Mouse (Mus musculus) embryonic facial prominence, embryonic 13.5 days (tissue): Measurements from ENCODE around the gene Nodal. TPM values are rescaled to one million over a fixed set of nuclear protein-coding genes. Genes with fewer than 3 reads are reported as not detected.

ENCODE experiments used
- ATAC-seq: fragments of 200-750 bp; cut with Nextera tagmentation; 2 replicates; pipeline ENCODE4 v1.8.0; 2017; ENCODE audit warnings: low read depth; ENCODE audit not compliant: insufficient number of reproducible peaks, insufficient read depth, low FRiP score, low TSS enrichment
- H3K27ac ChIP-seq: fragments of 300-500 bp; sonication (generic); 2 replicates; pipeline ENCODE4 v1.5.1; 2015; ENCODE audit warnings: moderate library complexity, mild to moderate bottlenecking, inconsistent platforms
- H3K27me3 ChIP-seq: fragments of 300-500 bp; sonication (generic); 2 replicates; pipeline ENCODE4 v1.6.1; 2015; ENCODE audit warnings: mild to moderate bottlenecking, inconsistent platforms
- H3K36me3 ChIP-seq: fragments of 300-500 bp; sonication (generic); 2 replicates; pipeline ENCODE4 v1.6.1; 2015; ENCODE audit warnings: mild to moderate bottlenecking, inconsistent platforms
- H3K4me1 ChIP-seq: fragments of 300-500 bp; sonication (generic); 2 replicates; pipeline ENCODE4 v1.6.1; 2015; ENCODE audit warnings: inconsistent platforms
- H3K4me2 ChIP-seq: fragments of 300-500 bp; sonication (generic); 2 replicates; pipeline ENCODE4 v1.6.1; 2015; ENCODE audit warnings: moderate library complexity, mild to moderate bottlenecking, inconsistent platforms
- H3K4me3 ChIP-seq: fragments of 300-500 bp; sonication (generic); 2 replicates; pipeline ENCODE4 v1.5.1; 2015; ENCODE audit warnings: mild to moderate bottlenecking, inconsistent platforms
- H3K9ac ChIP-seq: fragments of 300-500 bp; sonication (generic); 2 replicates; pipeline ENCODE4 v1.6.1; 2015; ENCODE audit warnings: mild to moderate bottlenecking, inconsistent platforms
- H3K9me3 ChIP-seq: fragments of 300-500 bp; sonication (generic); 2 replicates; pipeline ENCODE4 v1.6.1; 2016; ENCODE audit warnings: inconsistent platforms
- WGBS: fragments of 180-500 bp; shearing (Covaris S2); methylation state at CpG from one replicate; pipeline ENCODE4 v1.1.7; 2015; ENCODE audit warnings: mixed read lengths; 5-methylcytosine and 5-hydroxymethylcytosine counted together
- polyA plus RNA-seq: library from polyadenylated mRNA; unstranded; fragments of >200 nt; fragmentation: Nextera tagmentation; extraction: Ambion mirVana; gene quantifications from 2 replicates; pipeline ENCODE4 v1.2.1, GENCODE M21; 2015

The Nodal gene
- polyA plus RNA-seq, 1 experiment from 2014 or later, result 0.15 TPM

- ATAC-seq, result no peak
- H3K27me3 ChIP-seq, result peaks cover 61% of the 10 kb centered on the region
These were observed 544 bp downstream of the Nodal start for GRCm38 (mm10) chr10:61418131-61418900.

DNA sequence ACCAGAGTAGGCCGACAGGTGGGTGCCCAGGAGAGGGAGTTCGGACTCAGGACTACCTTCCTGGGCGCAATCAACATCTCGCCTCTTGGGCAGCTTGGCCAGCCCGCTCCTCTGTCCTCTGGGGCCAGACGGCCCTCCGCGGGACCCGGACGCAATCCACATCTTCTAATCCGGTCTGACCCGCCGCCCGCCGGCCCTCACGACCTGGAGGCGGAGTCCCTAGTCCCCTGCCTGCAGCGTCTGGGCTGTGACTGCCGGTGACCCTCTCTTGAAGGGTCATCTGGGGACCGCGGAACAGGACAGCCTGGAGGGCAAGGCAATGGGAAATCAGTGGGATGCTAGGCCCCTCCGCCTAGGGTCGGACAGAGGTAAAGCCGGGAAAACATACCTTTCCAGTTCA is 1.4 kb downstream of the Nodal start:
- 6% methylated on average over 23 of the region's 24 CpGs for WGBS
- Histone ChIP-seq H3K9ac (no peak overlapping the region), H3K36me3 (no peaks in the 10 kb centered on the region), H3K27ac (no peak overlapping the region), H3K27me3 (peaks cover 61% of the 10 kb centered on the region), H3K4me2 (peak overlapping the region; percentile 85; the same call in 1 of the 2 replicates), H3K9me3 (no peaks in the 10 kb centered on the region), H3K4me3 (no peak overlapping the region), H3K4me1 (peaks cover 13% of the 10 kb centered on the region)
- no peak for ATAC-seq

More at GRCm38 (mm10) chr10:61418131-61418900, 544 bp downstream of the Nodal start:
- Histone ChIP-seq H3K4me2 (peak overlapping the region; percentile 85), H3K36me3 (no peaks in the 10 kb centered on the region), H3K4me3 (peak overlapping the region; percentile 48), H3K9me3 (no peaks in the 10 kb centered on the region), H3K4me1 (peaks cover 11% of the 10 kb centered on the region), H3K27ac (no peak overlapping the region), H3K9ac (peak overlapping the region; percentile 67)
- WGBS, result 2% methylated on average over 50 of the region's 50 CpGs

GRCm38 (mm10) chr10:61420011-61420410 is 2.2 kb downstream of the Nodal start:
- Histone ChIP-seq H3K4me3 (no peak overlapping the region), H3K9me3 (no peaks in the 10 kb centered on the region), H3K9ac (no peak overlapping the region), H3K4me2 (no peak overlapping the region), H3K27ac (no peak overlapping the region), H3K4me1 (peaks cover 22% of the 10 kb centered on the region), H3K27me3 (peaks cover 58% of the 10 kb centered on the region), H3K36me3 (no peaks in the 10 kb centered on the region)
- no peak for ATAC-seq
- WGBS, result 74% methylated on average over 4 of the region's 4 CpGs

GRCm38 (mm10) chr10:61422861-61423260 is 5.1 kb downstream of the Nodal start:
- no peak for ATAC-seq
- Histone ChIP-seq H3K9me3 (no peaks in the 10 kb centered on the region), H3K4me3 (no peak overlapping the region), H3K36me3 (no peaks in the 10 kb centered on the region), H3K27ac (no peak overlapping the region), H3K4me1 (peaks cover 23% of the 10 kb centered on the region), H3K4me2 (no peak overlapping the region), H3K27me3 (peaks cover 35% of the 10 kb centered on the region), H3K9ac (no peak overlapping the region)
- 80% methylated on average over 12 of the region's 12 CpGs for WGBS

DNA sequence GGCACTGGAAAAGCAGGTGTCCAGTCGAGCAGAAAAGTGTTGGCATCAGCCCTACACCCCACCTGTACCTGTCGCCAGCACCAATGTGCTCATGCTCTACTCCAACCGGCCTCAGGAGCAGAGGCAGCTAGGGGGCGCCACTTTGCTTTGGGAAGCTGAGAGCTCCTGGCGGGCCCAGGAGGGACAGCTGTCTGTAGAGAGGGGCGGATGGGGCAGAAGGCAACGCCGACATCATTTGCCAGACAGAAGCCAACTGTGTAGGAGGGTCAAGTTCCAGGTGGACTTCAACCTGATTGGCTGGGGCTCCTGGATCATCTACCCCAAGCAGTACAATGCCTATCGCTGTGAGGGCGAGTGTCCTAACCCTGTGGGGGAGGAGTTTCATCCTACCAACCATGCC is 5.5 kb downstream of the Nodal start:
- H3K27ac ChIP-seq, result no peak overlapping the region
- no peaks in the 10 kb centered on the region for H3K9me3 ChIP-seq
- no peak overlapping the region for H3K4me2 ChIP-seq
- WGBS, result 30% methylated on average over 10 of the region's 10 CpGs
- H3K9ac ChIP-seq, result no peak overlapping the region
- H3K36me3 ChIP-seq, result no peaks in the 10 kb centered on the region
- no peak for ATAC-seq
- peaks cover 30% of the 10 kb centered on the region for H3K27me3 ChIP-seq
- peaks cover 20% of the 10 kb centered on the region for H3K4me1 ChIP-seq
- no peak overlapping the region for H3K4me3 ChIP-seq

DNA sequence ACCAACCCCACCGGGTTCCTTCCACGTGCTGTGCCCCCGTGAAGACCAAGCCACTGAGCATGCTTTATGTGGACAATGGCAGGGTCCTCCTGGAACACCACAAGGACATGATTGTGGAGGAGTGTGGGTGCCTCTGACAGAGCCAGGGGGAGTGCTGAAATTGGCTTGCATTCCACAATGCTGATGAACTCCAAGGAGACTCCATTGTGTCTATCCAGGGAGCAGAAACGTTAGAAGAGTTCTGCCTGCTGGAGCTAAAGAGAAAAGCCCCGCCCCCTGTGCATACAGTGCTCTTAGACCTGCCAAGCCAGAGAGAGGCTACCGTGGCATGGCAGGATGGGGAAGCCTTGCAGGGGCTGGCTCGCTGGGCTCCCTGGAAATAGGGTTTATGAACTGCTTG is 6.7 kb downstream of the Nodal start:
- peaks cover 3% of the 10 kb centered on the region for H3K36me3 ChIP-seq
- peaks cover 18% of the 10 kb centered on the region for H3K27me3 ChIP-seq
- H3K9ac ChIP-seq, result no peak overlapping the region
- no peak for ATAC-seq
- 32% methylated on average over 7 of the region's 7 CpGs for WGBS
- H3K4me2 ChIP-seq, result peak overlapping the region; percentile 37
- no peak overlapping the region for H3K4me3 ChIP-seq
- H3K27ac ChIP-seq, result no peak overlapping the region
- no peaks in the 10 kb centered on the region for H3K9me3 ChIP-seq
- H3K4me1 ChIP-seq, result peaks cover 12% of the 10 kb centered on the region

DNA sequence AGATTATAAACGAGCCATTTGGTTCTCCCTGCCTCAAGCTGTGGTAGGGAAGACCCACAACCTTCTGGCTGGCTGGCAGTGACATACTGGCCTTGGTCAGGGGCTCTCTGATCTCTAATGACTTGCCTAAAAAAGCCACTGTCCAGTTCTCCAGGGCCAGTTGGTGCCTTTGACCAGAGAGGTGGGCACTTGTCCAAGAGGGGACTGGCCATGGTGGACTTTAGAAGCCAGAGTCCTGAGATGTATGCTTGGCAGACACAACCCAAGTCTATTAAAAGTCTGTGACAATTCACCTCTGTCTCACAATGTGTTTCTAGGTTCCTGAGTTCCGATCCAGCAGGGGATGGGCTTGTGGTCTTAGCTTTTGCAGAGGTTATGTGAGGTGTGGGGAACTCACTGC is 7.3 kb downstream of the Nodal start:
- Histone ChIP-seq H3K36me3 (peaks cover 9% of the 10 kb centered on the region), H3K4me3 (no peak overlapping the region), H3K9ac (no peak overlapping the region), H3K27me3 (peaks cover 13% of the 10 kb centered on the region), H3K4me1 (peaks cover 12% of the 10 kb centered on the region), H3K27ac (no peak overlapping the region), H3K9me3 (no peaks in the 10 kb centered on the region), H3K4me2 (no peak overlapping the region)
- 72% methylated on average over 2 of the region's 2 CpGs for WGBS
- ATAC-seq, result no peak

DNA sequence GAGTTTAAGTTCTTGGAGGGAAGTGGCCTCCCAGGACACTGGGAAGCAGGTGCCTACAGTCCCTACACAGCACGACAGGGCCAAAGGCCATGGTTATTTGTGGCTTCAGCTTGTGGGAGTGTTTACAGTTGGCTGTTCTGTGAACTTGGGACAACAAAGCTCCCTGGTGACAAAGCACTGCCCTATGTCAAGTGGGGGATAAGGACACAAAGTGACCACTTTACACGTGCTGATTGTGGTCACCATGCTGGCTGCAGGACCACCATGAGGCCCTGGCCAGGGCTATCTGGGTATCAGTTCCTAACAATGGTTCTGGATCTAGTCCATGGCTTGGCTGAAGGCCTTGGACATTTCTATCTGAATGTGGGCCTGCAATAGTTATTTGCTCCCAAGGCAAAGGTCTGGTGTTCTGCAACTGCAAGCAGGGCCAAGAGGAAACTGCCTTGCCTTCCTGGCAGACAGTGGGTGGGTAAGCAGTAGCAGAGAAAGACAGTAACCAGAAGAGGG is 8.5 kb downstream of the Nodal start:
- no peak overlapping the region for H3K4me3 ChIP-seq
- 0 out of 2 replicates have a peak, but pooled peaks cover under 1% of the 10 kb centered on the region for H3K27me3 ChIP-seq
- peaks cover 12% of the 10 kb centered on the region for H3K4me1 ChIP-seq
- H3K27ac ChIP-seq, result no peak overlapping the region
- WGBS, result 70% methylated on average over 2 of the region's 2 CpGs
- H3K4me2 ChIP-seq, result no peak overlapping the region
- H3K36me3 ChIP-seq, result peaks cover 21% of the 10 kb centered on the region
- no peaks in the 10 kb centered on the region for H3K9me3 ChIP-seq
- H3K9ac ChIP-seq, result no peak overlapping the region
- ATAC-seq, result no peak

DNA sequence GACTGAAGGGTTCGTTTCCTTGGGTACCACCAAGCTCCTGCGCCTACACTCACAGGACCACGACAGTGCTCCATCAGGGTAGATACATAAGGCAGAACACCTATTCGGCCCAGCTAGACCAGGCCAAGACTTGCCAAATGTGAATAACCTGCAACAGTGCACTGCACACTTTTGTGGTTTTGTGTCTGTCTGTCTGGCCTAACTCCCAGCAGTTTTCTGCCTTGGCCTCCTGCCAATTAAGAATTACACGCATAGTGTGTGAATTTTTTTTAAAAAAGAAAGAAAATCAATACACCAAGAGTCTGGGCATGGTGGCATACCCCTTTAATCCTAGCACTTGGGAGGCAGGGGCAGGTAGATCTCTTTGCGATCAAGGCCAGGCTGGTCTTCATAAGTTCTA is 10.2 kb downstream of the Nodal start:
- ATAC-seq, result no peak
- H3K27me3 ChIP-seq, result no peaks in the 10 kb centered on the region
- no peak overlapping the region for H3K4me2 ChIP-seq
- no peaks in the 10 kb centered on the region for H3K9me3 ChIP-seq
- peaks cover 12% of the 10 kb centered on the region for H3K4me1 ChIP-seq
- 84% methylated on average over 6 of the region's 6 CpGs for WGBS
- no peak overlapping the region for H3K9ac ChIP-seq
- no peak overlapping the region for H3K27ac ChIP-seq
- peaks cover 32% of the 10 kb centered on the region for H3K36me3 ChIP-seq
- H3K4me3 ChIP-seq, result no peak overlapping the region

DNA sequence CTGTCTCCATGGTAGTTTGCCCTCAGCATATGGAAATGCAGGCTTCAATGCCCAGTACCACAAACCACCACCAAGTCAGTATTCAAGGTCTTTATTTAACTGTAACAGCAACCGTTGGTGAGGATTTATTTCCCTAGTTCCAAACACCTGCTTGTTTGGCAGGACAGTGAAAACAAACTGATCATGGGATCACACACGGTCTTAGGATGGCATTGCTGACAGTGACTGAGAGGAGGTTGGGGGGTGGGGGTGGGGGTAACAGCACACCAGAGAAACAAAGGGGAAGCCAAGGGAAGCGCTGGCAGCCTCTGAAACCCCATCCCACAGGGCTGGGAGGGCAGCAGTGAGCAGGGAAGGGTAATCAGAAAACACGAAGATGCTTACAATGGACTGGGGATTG is 10.6 kb downstream of the Nodal start:
- Histone ChIP-seq H3K27me3 (no peaks in the 10 kb centered on the region), H3K9ac (no peak overlapping the region), H3K4me2 (no peak overlapping the region), H3K36me3 (peaks cover 36% of the 10 kb centered on the region), H3K4me3 (no peak overlapping the region), H3K4me1 (peaks cover 12% of the 10 kb centered on the region), H3K9me3 (no peaks in the 10 kb centered on the region), H3K27ac (no peak overlapping the region)
- no peak for ATAC-seq
- WGBS, result 56% methylated on average over 4 of the region's 4 CpGs

DNA sequence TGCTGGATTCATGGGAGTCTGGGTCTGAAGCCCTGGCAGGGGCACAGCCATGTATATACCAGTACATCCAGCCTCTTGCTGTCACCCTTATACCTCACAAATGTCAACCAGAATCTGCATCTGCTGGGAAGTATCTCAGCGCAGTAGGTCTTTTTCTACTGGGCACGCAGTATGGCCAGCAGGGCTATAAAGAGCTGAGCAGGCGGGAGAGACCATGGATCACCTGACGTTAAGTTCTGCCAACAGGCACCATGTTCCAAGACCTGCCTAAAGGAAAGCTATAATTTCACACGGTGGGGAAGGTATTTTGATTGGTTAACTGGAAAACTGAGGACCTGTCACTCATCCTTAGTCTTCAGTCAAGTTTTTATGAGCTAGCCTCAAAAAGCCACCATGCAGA is 11.3 kb downstream of the Nodal start:
- peaks cover 43% of the 10 kb centered on the region for H3K36me3 ChIP-seq
- no peak overlapping the region for H3K27ac ChIP-seq
- H3K4me1 ChIP-seq, result peaks cover 11% of the 10 kb centered on the region
- H3K4me2 ChIP-seq, result no peak overlapping the region
- no peaks in the 10 kb centered on the region for H3K9me3 ChIP-seq
- no peak overlapping the region for H3K4me3 ChIP-seq
- no peak for ATAC-seq
- H3K9ac ChIP-seq, result no peak overlapping the region
- H3K27me3 ChIP-seq, result no peaks in the 10 kb centered on the region
- 87% methylated on average over 5 of the region's 5 CpGs for WGBS

DNA sequence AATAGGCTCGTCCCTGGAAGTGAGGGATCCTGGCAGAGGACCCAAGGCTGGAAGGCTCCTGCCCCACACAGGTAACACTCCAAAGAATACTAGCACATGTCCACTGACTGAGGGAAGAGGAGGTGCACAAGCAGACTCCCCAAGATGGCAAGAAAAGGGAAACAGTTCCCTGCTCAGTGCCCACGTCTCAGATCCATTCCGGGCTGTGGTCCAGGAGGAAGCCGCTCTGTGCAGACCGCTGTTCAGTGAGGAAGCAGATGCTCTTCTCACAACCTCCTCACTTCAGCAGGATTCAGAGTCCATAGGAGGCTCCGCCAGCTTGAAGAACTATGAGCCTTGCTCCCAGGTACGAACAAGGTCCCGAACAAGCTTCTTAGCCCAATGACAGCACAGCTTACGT is 13.6 kb downstream of the Nodal start:
- Histone ChIP-seq H3K27ac (no peak overlapping the region), H3K27me3 (no peaks in the 10 kb centered on the region), H3K4me2 (no peak overlapping the region), H3K9ac (no peak overlapping the region), H3K36me3 (peaks cover 56% of the 10 kb centered on the region), H3K4me1 (no peaks in the 10 kb centered on the region; the same call in 1 of the 2 replicates), H3K4me3 (no peak overlapping the region), H3K9me3 (no peaks in the 10 kb centered on the region)
- 88% methylated on average over 9 of the region's 9 CpGs for whole genome bisulfite sequencing
- no peak for ATAC-seq
